Mouse (Mus musculus) urinary bladder, postnatal 14 days (tissue): ENCODE results near the gene Xrcc3.

ENCODE experiments used
- DNase-seq: peaks from one replicate; pipeline ENCODE4 v3.0.0; 2021; ENCODE audit warnings: low spot score

The Xrcc3 gene

DNA sequence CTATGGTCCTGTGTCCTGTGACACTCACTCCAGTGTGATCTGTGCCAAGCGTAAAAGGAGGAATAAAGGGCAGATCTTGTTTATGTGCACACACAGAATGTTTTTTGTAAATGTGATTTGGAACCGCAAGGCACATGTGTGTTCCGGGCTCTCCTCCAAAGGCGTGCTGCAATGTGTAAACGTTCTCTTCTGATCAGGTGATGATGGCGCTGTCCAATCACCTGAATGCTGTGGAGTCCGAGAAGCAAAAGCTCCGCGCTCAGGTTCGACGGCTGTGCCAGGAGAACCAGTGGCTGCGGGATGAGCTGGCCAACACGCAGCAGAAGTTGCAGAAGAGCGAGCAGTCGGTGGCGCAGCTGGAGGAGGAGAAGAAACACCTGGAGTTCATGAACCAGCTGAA, 39.5 kb downstream of the Xrcc3 start:
- no peak for DNase-seq

- no peak for DNase-seq
Observed at GRCm38 (mm10) chr12:111770651-111771050, 43.0 kb downstream of the Xrcc3 start.

DNA sequence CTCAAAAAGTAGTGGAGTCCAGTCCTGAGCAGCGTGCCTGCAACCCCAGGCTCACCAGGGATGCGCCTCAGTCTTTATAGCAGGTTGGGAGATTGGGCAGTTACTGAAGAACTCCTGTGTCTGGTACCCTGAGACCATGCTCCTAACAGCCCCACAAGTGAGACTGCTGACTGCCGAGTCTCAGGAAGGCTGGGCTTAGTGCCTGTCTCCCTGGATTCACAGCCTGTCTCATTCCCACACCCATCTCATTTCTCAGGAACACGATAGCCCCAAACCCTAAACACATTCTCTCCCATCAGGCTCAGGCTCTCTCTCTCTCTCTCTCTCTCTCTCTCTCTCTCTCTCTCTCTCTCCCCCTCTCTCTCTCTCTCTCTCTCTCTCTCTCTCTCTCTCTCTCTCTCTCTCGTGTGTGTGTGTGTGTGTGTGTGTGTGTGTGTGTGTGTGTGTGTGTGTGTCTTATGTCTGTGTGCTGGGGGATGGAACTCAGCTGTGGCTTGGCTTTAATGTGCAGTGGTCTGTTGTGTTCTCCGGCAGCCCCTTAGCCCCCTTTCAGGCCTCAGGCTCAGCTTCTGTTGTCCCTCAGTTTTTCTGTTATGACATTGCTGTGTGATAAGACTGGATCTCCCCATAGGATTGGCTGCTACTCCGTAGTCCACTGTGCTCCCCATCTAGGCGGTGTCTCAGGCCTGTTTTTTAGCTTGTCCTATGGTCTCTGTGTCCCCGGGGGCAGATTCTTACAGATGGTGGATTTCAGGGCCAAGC, 43.7 kb downstream of the Xrcc3 start:
- no peak for DNase-seq

- DNase-seq, result peak; percentile 52
Observed at GRCm38 (mm10) chr12:111769306-111769705, 44.4 kb downstream of the Xrcc3 start.

DNA sequence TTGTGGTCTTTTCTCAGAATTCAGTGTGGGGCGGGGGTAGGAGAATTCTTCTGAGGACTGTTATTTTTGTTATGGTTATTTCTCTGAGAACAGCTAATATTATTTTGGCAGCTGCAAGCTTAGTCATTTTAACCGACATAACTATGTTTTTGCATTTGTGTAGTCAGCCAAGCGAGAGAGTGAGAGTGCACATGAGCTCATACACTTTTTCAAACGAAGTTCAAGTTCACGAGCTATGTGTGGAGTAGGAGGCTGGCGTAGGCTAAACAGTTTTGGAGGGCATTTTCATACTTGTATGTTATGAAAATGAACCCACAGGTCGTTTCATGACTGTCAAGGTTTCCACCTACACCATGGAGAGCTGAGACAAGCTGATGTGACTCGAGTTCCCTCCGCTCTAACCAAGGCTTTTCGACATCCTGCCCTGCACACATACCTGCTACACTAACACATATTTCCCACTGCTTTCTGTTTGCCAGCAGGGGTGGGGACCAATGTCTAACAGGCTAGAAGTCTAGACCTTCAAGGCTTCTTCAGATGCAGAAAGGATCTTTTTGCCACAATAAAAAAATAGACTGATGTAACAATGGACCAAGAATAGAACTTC, 45.2 kb downstream of the Xrcc3 start:
- DNase-seq, result no peak

DNA sequence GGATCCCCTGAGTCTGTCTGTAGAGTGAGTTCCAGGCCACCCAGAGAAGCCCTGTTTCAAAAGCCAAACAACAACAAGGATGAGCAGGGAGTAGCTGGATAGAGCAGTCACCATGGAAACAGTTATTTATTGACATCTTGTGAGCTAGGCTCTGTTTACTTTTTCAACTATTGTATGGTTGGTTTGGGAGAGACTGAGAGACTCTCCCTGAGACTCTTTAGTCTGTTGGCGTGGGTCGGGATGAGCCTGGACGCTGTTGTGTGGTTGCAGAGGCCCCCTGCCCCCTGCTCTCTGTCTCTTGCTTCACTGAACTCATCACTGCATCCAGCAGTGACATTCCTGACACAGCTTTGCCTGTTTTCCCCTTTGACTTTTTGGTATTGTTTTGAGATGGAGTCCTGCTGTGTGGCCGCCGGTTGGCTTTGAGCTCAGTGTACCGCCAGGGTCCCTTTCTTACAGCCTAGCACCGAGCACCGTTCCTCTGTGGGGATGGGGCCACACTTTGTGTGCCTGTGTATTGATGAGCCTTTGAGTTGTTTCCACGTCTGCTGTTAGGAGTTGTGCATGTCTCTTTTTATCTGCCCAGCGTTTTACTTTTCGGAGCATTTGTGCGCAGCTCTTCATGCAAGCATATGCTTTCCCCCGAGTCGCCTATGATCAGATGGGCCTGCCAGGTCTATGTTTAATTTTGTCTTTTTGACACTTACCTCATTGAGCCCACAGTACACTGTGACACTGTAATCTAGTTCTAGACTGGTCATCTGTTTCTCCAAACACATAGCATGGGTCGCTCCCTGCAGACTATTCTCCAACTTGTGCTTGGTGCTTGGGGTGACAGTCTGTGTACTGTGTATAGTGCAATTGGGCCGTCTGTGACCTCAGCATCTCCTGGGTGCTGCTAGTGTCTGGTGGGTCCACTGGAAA, 47.1 kb downstream of the Xrcc3 start:
- DNase-seq, result no peak

GRCm38 (mm10) chr12:111762620-111763280, 50.9 kb downstream of the Xrcc3 start:
- no peak for DNase-seq

DNA sequence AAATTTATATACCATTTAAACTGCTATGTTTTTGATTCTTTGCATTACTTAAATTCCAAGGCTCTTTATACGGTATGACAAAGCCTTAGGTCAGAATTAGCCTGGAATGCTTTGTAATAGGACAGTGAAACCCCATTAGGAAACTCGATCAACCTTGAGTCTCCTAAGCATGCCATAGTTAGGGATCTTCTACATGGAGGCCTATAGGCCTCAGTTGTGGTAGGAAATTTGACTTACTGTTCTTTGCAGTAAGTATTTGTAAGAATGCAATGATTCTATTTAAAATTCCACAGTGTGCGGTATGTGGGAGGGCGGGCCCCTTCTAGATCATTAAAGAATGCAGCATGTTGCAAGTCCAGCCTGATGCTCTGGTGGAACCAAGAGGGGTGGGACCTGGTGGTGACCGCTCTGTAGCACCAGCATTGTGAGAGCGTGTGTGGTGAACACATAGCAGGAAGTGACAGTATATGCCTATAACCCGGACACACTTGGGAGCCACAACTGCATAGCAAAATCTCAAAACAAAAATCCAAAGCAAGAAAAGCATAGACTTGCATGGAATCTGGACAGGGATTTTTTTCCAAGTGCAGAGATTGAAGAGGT, 53.3 kb downstream of the Xrcc3 start:
- no peak for DNase-seq

GRCm38 (mm10) chr12:111759176-111760061, 54.3 kb downstream of the Xrcc3 start:
- DNase-seq, result peak; percentile 53

GRCm38 (mm10) chr12:111758381-111759175, 55.1 kb downstream of the Xrcc3 start, which contains the start of gene Klc1:
Klc1 (plus strand) TSS chr12:111758849.
- DNase-seq, result peak; percentile 74

- DNase-seq, result no peak
Observed at GRCm38 (mm10) chr12:111757561-111758325, 55.9 kb downstream of the Xrcc3 start.

DNA sequence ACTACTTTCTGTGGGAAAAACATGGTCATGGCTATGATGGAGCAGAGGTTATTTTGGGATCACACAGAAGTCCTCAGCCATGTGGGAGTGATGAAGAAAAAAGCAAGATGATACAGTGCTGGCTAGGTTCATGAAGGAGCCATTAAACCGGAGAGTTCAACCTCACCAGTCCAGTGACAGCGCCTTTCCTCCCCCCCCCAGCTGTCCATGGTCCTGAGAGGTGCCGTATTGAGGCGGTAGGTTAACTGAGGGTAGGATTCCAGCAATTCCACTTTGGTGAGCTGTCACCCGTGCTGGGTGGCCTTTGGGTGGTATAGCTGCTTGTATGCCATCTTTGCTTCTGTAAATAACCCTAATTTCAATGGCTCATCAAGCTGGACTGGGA, 57.0 kb downstream of the Xrcc3 start:
- no peak for DNase-seq

DNA sequence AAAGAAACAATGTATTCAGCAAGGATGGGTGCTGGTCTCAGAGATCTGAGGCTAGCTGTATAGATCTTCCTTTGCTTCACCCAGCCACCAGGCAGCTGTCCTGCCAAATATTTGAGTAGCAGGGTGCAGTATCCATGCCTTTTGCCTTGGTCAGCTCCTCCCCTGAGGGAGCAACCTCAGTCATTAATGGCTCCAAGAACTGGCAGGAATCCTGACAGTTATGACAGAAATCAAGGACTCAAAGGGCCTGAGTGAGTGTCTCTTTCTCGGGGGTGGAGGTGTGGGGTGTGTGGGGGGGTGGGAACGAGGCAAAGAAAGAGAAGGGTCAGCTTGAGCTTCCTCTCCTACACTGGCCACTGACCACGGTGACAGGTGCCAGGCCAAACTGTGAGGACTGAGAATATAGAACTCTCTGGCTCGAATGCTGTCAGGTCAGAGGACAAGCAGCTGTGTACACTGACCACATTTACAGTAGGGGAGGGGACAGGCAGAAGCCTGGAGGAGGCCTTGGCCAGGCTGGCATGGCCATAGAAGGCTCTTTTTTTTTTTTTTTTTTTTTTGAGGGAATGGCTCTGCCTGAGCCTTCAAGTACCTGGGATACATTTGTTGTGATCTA, 57.5 kb downstream of the Xrcc3 start:
- DNase-seq, result no peak

- no peak for DNase-seq
Observed at GRCm38 (mm10) chr12:111755231-111755630, 58.4 kb downstream of the Xrcc3 start.

DNA sequence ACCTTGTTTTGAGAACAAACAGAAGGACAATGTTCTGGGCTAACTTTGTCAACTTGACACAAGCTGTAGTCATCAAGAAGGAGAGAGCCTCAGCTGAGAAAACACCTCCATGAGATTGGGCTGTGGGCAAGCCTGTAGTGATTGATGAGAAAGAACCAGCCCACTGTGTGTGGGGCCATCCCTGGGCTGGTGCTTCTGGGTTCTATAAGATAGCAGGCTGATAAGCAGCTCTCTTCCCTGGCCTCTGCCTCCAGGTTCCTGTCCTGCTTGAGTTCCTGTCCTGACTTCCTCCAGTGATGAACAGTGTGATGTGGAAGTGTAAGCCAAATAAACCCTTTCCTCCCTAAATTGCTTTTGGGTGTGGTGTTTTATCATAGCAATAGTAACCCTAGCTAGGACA, 59.0 kb downstream of the Xrcc3 start:
- no peak for DNase-seq

DNA sequence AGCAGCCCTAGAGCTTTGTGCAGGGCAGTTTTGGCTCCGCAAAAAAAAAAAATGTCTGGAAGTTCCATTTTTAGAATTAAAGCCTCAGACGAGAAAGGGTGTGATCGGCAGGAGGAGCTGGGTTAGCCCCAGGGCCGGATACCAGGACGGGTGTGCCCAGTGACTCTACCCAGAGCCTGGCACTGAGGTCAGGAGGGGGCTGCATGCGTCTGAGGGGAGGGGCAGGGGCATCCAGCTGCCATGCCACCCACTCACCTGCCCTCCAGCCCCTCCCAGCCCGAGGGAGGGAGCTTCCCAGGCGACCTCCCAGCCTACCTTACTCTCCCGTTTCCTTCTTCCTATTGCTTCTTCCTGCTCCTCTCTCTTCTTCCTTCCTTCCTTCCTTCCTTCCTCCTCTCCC, 60.3 kb downstream of the Xrcc3 start:
- DNase-seq, result no peak
